Mouse (Mus musculus): Measurements from ENCODE around the gene Ndufs5. TPM values are rescaled to one million over a fixed set of nuclear protein-coding genes. Genes with fewer than 3 reads are reported as not detected.
A peak's percentile ranks its signal among the peaks of the same experiment; 100 is the strongest.

Ndufs5 gene
- polyA plus RNA-seq, 1 experiment from 2014 or later, result 304 TPM

DNA sequence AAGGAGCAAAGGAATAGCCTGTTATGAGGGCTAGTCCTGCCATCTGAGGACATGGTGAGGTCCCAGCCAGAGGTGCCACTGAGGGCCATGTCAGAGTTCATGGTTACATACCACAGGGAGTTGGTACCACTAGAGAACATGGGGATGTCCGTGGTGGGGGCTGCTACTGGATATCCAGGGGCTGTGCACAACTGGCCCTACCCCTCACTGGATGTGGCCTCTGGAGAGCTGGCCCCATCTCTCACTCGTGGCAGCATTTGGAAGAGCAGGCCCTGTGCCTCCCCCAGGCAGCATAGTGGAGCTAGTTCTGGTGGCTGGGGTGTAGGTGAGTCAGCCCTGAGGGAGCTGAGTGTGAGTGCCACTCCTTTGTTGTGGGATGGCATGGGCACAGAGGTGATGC lies 14.9 kb upstream of the Ndufs5 start:
- Histone ChIP-seq H3K4me1 (replicated peaks) (no peaks in the 10 kb centered on the region), H3K27ac (no peak overlapping the region), H3K4me3 (replicated peaks) (no peak overlapping the region), H3K27me3 (replicated peaks) (no peaks in the 10 kb centered on the region), H3K36me3 (peaks cover 14% of the 10 kb centered on the region), H3K4me2 (replicated peaks) (no peak overlapping the region), H3K9ac (no peak overlapping the region), H3K9me3 (no peaks in the 10 kb centered on the region)
- no peak for ATAC-seq
- 86% methylated on average over 2 of the region's 2 CpGs for WGBS

DNA sequence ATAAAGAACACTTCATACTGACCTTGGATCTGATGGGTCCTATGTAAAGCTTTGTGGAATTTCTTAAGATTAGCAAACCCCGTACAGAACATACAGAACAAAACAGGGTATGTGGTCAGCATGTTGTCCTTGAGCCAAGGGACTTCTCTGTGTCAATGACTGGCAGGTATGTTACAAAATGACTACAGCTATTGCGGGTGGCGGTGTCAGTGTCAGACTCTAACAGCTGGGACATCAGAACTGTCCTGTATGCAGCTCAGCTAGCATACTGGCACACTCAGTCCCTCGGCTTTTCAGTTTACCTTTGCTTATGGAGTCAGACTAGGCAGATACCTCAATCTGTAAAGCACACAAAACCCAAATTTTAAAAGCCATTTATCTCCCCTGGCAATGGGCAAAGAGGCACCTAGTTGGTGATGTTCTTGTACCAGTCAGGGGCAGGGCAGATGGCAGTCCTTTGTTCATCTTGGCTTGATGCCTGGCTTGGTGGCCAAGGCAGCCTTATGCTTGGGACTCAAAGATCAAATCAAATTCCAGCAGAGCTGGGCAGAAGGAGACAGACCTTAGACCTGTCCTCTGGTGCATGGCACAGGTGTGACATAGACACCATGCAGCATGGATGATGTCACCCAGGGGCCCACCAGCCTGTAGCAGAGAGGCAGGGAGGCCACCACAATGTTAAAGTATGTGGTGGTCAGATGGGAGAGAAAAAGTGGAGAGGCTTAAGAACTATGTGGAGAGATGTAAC lies 14.3 kb upstream of the Ndufs5 start:
- Histone ChIP-seq H3K36me3 (peaks cover 14% of the 10 kb centered on the region), H3K27me3 (replicated peaks) (no peaks in the 10 kb centered on the region), H3K4me2 (replicated peaks) (no peak overlapping the region), H3K4me3 (replicated peaks) (no peak overlapping the region), H3K9me3 (no peaks in the 10 kb centered on the region), H3K9ac (no peak overlapping the region), H3K4me1 (replicated peaks) (no peaks in the 10 kb centered on the region), H3K27ac (no peak overlapping the region)
- no peak for ATAC-seq
- WGBS, result 86% methylated on average over 4 of the region's 4 CpGs

DNA sequence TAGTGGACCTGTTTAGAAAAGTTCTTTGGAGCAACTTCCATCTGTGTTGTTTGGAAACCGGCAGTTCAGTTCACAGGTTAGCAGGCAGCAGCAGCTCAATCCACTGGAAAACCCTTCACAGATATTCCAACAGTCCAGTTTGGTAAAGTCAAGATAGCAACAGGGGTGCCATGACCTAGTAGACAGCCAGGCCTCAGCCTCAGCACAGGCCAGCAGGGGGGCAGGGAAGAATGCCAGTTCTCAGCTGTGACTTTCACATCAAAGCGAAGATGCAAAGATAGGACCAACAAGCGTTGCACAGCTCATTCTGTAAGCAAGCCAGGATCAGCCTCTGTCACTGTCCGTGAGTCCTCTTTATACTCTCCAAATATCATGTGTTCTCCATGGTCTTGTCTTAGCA lies 3.8 kb upstream of the Ndufs5 start:
- Histone ChIP-seq H3K9me3 (no peaks in the 10 kb centered on the region), H3K4me1 (replicated peaks) (no peaks in the 10 kb centered on the region), H3K4me3 (replicated peaks) (no peak overlapping the region), H3K27me3 (replicated peaks) (no peaks in the 10 kb centered on the region), H3K27ac (no peak overlapping the region), H3K36me3 (no peaks in the 10 kb centered on the region), H3K4me2 (replicated peaks) (no peak overlapping the region), H3K9ac (no peak overlapping the region)
- 80% methylated on average over 4 of the region's 4 CpGs for WGBS
- no peak for ATAC-seq

DNA sequence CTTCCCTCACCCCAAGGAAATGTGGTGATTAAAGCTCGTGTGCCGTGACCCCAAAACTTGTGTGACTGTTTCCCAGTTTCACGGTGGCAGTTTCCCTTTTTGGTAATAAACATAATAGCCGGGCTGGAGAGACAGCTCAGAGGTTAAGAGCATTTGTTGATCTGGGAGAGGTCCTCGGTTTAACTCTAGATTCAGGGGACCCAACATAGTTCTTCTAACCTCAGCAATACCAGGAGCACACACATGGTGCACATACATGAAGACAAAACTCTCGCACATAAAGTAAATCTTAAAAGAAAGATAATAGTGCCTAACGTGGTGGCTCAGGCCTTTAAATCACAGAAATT lies 405 bp upstream of the Ndufs5 start:
- Histone ChIP-seq H3K4me1 (replicated peaks) (no peaks in the 10 kb centered on the region), H3K9ac (peak overlapping the region; percentile 62), H3K27ac (no peak overlapping the region), H3K27me3 (replicated peaks) (no peaks in the 10 kb centered on the region), H3K4me3 (replicated peaks) (peak overlapping the region; percentile 70), H3K9me3 (no peaks in the 10 kb centered on the region), H3K4me2 (replicated peaks) (peak overlapping the region; percentile 67), H3K36me3 (0 out of 2 replicates have a peak, but pooled peaks cover 2% of the 10 kb centered on the region)
- WGBS, result 16% methylated on average over 7 of the region's 7 CpGs
- ATAC-seq, result peak; percentile 70

DNA sequence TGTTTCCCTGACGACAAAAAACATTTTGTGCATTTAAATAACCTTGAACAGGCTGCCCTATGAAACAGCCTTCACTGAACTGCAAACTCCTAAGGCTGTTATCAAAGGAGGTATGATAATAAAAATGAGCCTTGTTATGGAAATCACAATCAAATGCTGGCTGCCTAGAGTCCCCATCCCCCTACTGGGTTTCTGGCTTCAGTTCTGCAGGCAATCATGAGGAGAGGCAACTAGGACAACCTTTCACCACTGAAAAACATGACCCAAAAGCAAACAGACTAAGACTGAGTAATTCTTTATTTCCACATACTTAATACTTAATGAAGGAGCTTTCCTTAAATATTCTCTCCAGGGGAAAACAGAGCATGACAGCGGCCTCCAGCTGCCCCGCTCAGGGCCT lies 5.6 kb downstream of the Ndufs5 start:
- H3K9me3 ChIP-seq, result no peaks in the 10 kb centered on the region
- H3K27me3 ChIP-seq (replicated peaks), result no peaks in the 10 kb centered on the region
- H3K27ac ChIP-seq, result no peak overlapping the region
- no peak overlapping the region for H3K4me2 ChIP-seq (replicated peaks)
- no peaks in the 10 kb centered on the region for H3K4me1 ChIP-seq (replicated peaks)
- no peak overlapping the region for H3K4me3 ChIP-seq (replicated peaks)
- H3K36me3 ChIP-seq, result peaks cover 7% of the 10 kb centered on the region; the same call in 1 of the 2 replicates
- WGBS, result 91% methylated on average over 3 of the region's 3 CpGs
- H3K9ac ChIP-seq, result no peak overlapping the region
- ATAC-seq, result no peak

DNA sequence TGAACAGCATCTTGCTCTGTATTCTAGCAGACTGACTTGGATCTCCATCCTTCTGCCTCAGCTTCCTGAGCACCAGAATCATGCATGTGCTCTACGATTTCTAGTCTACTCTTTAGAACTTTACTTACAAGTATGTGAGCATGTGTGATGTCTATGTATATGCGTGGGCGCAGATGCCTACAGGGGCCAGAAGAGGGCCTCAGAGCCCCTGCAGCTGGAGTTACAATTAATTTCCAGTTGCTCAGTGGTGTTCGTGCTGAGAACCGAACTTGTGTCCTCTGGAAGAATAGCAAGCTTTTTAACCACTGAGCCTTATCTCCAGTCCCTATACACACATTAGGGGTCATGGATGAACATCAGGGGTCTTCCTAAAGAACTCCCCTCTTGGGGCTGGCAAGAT lies 10.7 kb downstream of the Ndufs5 start:
- Histone ChIP-seq H3K27ac (no peak overlapping the region), H3K36me3 (peaks cover 4% of the 10 kb centered on the region; the same call in 1 of the 2 replicates), H3K4me3 (replicated peaks) (no peak overlapping the region), H3K9ac (no peak overlapping the region), H3K27me3 (replicated peaks) (no peaks in the 10 kb centered on the region), H3K4me2 (replicated peaks) (no peak overlapping the region), H3K4me1 (replicated peaks) (no peaks in the 10 kb centered on the region), H3K9me3 (no peaks in the 10 kb centered on the region)
- no peak for ATAC-seq
- 91% methylated on average over 5 of the region's 5 CpGs for WGBS

- H3K4me3 ChIP-seq (replicated peaks), result no peak overlapping the region
- 88% methylated on average over 2 of the region's 2 CpGs for WGBS
- ATAC-seq, result no peak
- H3K9me3 ChIP-seq, result no peaks in the 10 kb centered on the region
- no peaks in the 10 kb centered on the region for H3K36me3 ChIP-seq
- H3K9ac ChIP-seq, result no peak overlapping the region
- no peak overlapping the region for H3K27ac ChIP-seq
- no peaks in the 10 kb centered on the region for H3K4me1 ChIP-seq (replicated peaks)
- no peak overlapping the region for H3K4me2 ChIP-seq (replicated peaks)
- H3K27me3 ChIP-seq (replicated peaks), result no peaks in the 10 kb centered on the region
These were observed 12.7 kb downstream of the Ndufs5 start for GRCm38 (mm10) chr4:123705340-123705739.

DNA sequence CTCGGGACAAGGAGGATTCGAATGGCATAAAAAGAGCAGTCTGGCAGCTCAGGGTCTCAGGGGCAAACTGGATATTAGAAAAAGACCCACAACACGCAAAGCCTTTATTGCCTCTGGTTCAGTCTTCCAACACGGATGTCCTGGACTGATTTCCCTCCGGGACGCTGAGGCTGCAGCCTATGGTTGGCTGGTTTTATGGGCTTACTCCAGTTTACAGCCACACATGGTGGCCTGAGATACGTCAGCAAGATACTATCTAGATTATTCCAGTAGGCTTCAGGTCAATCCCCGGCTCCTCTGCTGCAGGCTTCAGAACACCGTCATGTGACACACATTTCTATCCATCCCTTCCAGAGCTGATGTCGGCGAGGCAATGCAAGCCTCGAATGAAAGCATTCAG lies 24.6 kb downstream of the Ndufs5 start:
- no peak overlapping the region for H3K4me3 ChIP-seq (replicated peaks)
- H3K9ac ChIP-seq, result no peak overlapping the region
- no peak overlapping the region for H3K4me2 ChIP-seq (replicated peaks)
- H3K27me3 ChIP-seq (replicated peaks), result no peaks in the 10 kb centered on the region
- 82% methylated on average over 12 of the region's 12 CpGs for WGBS
- H3K9me3 ChIP-seq, result no peaks in the 10 kb centered on the region
- no peak for ATAC-seq
- no peaks in the 10 kb centered on the region for H3K4me1 ChIP-seq (replicated peaks)
- H3K36me3 ChIP-seq, result no peaks in the 10 kb centered on the region
- no peak overlapping the region for H3K27ac ChIP-seq

DNA sequence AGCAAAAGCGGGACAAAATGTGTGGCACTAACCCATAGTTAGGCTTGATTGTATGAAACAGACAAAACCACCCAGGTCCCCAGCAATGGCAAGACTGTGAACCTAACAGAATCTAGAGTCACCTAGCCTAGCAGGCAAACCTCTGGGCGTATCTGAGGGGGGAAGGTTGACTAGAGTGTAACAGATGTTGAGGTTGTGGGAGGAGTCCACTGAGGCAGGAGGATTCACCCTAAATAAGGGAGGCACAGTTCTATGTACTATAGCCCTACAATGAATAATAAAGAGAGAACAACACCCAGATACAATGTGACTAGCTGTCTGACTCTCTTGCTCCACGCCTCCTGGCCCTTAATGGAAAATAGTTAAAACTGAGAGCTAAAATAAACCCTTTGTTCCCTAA lies 25.9 kb downstream of the Ndufs5 start:
- Histone ChIP-seq H3K36me3 (no peaks in the 10 kb centered on the region), H3K4me2 (replicated peaks) (no peak overlapping the region), H3K27ac (no peak overlapping the region), H3K4me3 (replicated peaks) (no peak overlapping the region), H3K9me3 (no peaks in the 10 kb centered on the region), H3K27me3 (replicated peaks) (no peaks in the 10 kb centered on the region), H3K4me1 (replicated peaks) (0 out of 2 replicates have a peak, but pooled peaks cover 4% of the 10 kb centered on the region), H3K9ac (no peak overlapping the region)
- no peak for ATAC-seq
- 85% methylated on average over 3 of the region's 3 CpGs for WGBS

- Histone ChIP-seq H3K36me3 (no peaks in the 10 kb centered on the region), H3K4me3 (replicated peaks) (no peak overlapping the region), H3K9me3 (no peaks in the 10 kb centered on the region), H3K4me2 (replicated peaks) (no peak overlapping the region), H3K4me1 (replicated peaks) (peaks cover 12% of the 10 kb centered on the region; the same call in 1 of the 2 replicates), H3K9ac (no peak overlapping the region), H3K27ac (no peak overlapping the region), H3K27me3 (replicated peaks) (peaks cover 2% of the 10 kb centered on the region; the same call in 1 of the 2 replicates)
- ATAC-seq, result no peak
- WGBS, result 85% methylated on average over 10 of the region's 10 CpGs
These were observed 27.7 kb downstream of the Ndufs5 start for GRCm38 (mm10) chr4:123690311-123690710.

- H3K4me3 ChIP-seq (replicated peaks), result peak overlapping the region; percentile 74
- no peaks in the 10 kb centered on the region for H3K36me3 ChIP-seq
- no peaks in the 10 kb centered on the region for H3K9me3 ChIP-seq
- ATAC-seq, result peak; percentile 74
- 0 out of 2 replicates have a peak overlapping the region, but pooled peaks have one; percentile 17 for H3K27ac ChIP-seq
- H3K4me1 ChIP-seq (replicated peaks), result peaks cover 12% of the 10 kb centered on the region; the same call in 1 of the 2 replicates
- H3K27me3 ChIP-seq (replicated peaks), result peaks cover 2% of the 10 kb centered on the region; the same call in 1 of the 2 replicates
- WGBS, result under 1% methylated on average over 48 of the region's 89 CpGs
- peak overlapping the region; percentile 69 for H3K9ac ChIP-seq
- peak overlapping the region; percentile 100 for H3K4me2 ChIP-seq (replicated peaks)
These were observed 30.8 kb downstream of the Ndufs5 start for GRCm38 (mm10) chr4:123687025-123687781.

DNA sequence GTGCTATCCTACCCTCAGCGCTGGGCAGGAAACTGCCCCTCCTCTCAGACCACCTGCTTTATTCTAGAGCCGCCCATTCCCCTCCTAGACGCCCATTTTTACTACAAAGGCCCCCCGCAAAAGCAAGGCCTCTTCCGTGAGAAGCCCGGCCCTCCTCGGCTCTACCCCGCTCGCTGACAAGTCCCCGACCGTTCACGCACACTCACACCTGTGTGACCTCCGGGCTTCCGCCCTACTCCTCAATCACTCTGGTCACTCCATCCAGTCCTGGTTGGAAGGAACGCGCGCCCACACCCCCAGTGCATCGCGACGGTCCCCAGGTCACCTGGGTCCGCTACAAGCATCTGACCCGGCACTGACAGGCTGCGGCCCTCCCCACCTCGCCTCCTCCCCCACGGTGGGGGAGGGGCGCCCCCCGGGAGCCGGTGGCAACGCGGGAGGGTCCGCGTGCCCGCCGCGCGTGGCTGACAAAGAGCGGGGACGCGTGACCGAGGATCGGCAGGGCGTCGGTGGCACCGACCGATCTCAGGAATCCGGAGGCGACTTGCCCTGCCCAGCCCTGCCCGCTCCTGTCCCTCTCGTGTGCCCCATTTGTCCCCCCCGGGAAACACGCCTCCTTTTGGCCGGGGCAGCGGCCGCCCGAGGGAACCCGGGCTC lies 31.5 kb downstream of the Ndufs5 start:
- Histone ChIP-seq H3K27ac (no peak overlapping the region), H3K27me3 (replicated peaks) (peaks cover 2% of the 10 kb centered on the region; the same call in 1 of the 2 replicates), H3K9ac (peak overlapping the region; percentile 69), H3K9me3 (no peaks in the 10 kb centered on the region), H3K36me3 (no peaks in the 10 kb centered on the region), H3K4me3 (replicated peaks) (peak overlapping the region; percentile 74), H3K4me2 (replicated peaks) (peak overlapping the region; percentile 100), H3K4me1 (replicated peaks) (peaks cover 12% of the 10 kb centered on the region; the same call in 1 of the 2 replicates)
- WGBS, result under 1% methylated on average over 55 of the region's 56 CpGs
- ATAC-seq, result peak; percentile 62
